Mouse (Mus musculus) left cerebral cortex, adult 2 months (tissue): Measurements from ENCODE around the gene Slc30a3. TPM values are rescaled to one million over a fixed set of nuclear protein-coding genes. Genes with fewer than 3 reads are reported as not detected.

Experiments
- DNase-seq, 2 experiments: peaks; one replicate each; pipeline ENCODE4 v3.0.0; 2021 to 2022; ENCODE audit warnings: low spot score in 2 of 2, mixed read lengths in 1 of 2; ENCODE audit errors: extremely low spot score in 1 of 2
- H3K27ac ChIP-seq: fragments of 200-600 bp; 2 replicates; pipeline ENCODE4 v1.8.1; 2022
- H3K4me3 ChIP-seq: fragments of 200-600 bp; 2 replicates; pipeline ENCODE4 v1.8.1; 2022
- CTCF ChIP-seq: fragments of 200-600 bp; IDR thresholded peaks from 2 replicates; pipeline ENCODE4 v1.8.1; 2022; ENCODE audit warnings: antibody characterized with exemption, mild to moderate bottlenecking, moderate library complexity
- intact Hi-C: fragments of 180-260 bp; cut with DNase I; formaldehyde crosslinking; loops from one replicate; pipeline ENCODE4 v1.15.1; 2025
- long read RNA-seq, 2 experiments: library from polyadenylated mRNA; stranded (forward); transcript quantifications; one replicate each; pipeline ENCODE4 v2.0.0; 2021; ENCODE audit warnings: borderline mapping rate in 2 of 2
- total RNA-seq, 2 experiments: library from RNA; stranded (reverse); gene quantifications; 2 replicates each; pipeline ENCODE4 v1.2.3; 2021

Gene Slc30a3
- 100 to 1,000 TPM; 162 to 184 TPM for total RNA-seq
- long read RNA-seq, experiment 1, transcript Slc30a3-201 (8 exons, 2,089 nt): major isoform, 211 of 247 reads
- long read RNA-seq, experiment 1, partial matches to known transcripts: 16 of 247 reads
- long read RNA-seq, experiment 1, other reads (novel, unspliced or antisense): 20 of 247 reads
- long read RNA-seq, experiment 2, transcript Slc30a3-201 (8 exons, 2,089 nt): major isoform, 130 of 184 reads
- long read RNA-seq, experiment 2, partial matches to known transcripts: 10 of 184 reads
- long read RNA-seq, experiment 2, other reads (novel, unspliced or antisense): 44 of 184 reads

GRCm38 (mm10) chr5:31108000-31108490 lies at the start of gene Slc30a3:
TSS of gene Slc30a3 (minus strand) at chr5:31108237.
- H3K27ac ChIP-seq: no peak within 1 kb of the TSS
- intact Hi-C loops: loop anchor here (5.0 kb wide), 1 partner anchor 176 kb away; no protein-coding TSS in a partner anchor
- no peak for TF ChIP-seq CTCF
- DNase-seq: no peak
- no peak within 1 kb of the TSS for H3K4me3 ChIP-seq

GRCm38 (mm10) chr5:31154152-31154553 lies 46.1 kb upstream of the Slc30a3 start, which contains the start of gene Mpv17:
TSS of gene Mpv17 (minus strand) at chr5:31154251.
- peak within 1 kb of the TSS; percentile 88 for H3K4me3 ChIP-seq
- DNase-seq: peak; percentile 80 to 82
- intact Hi-C loops: loop anchor here (1.0 kb wide), 1 partner anchor 25 kb away; the partner anchor contains the start of gene Gm29609
- no peak for TF ChIP-seq CTCF
- peak within 1 kb of the TSS; percentile 86 for H3K27ac ChIP-seq

GRCm38 (mm10) chr5:31153516-31154151 lies 45.6 kb upstream of the Slc30a3 start:
- TF ChIP-seq CTCF: no peak
- DNase-seq: no peak
- intact Hi-C loops: loop anchor here (1.0 kb wide), 1 partner anchor 26 kb away; the partner anchor contains the start of gene Gm29609
- Histone ChIP-seq H3K4me3 (peak overlapping the region; percentile 88), H3K27ac (peak overlapping the region; percentile 86)

GRCm38 (mm10) chr5:31151746-31152145 lies 43.7 kb upstream of the Slc30a3 start:
- TF ChIP-seq CTCF: no peak; the same call in 1 of the 2 replicates
- H3K4me3 ChIP-seq: no peak overlapping the region
- H3K27ac ChIP-seq: no peak overlapping the region
- no peak for DNase-seq
- intact Hi-C loops: no loop called here

- Histone ChIP-seq H3K27ac (no peak overlapping the region), H3K4me3 (no peak overlapping the region)
- intact Hi-C loops: no loop called here
- no peak for TF ChIP-seq CTCF
- DNase-seq: no peak
Measured at GRCm38 (mm10) chr5:31149781-31150180, 41.7 kb upstream of the Slc30a3 start.

GRCm38 (mm10) chr5:31138968-31139425 lies 31.0 kb upstream of the Slc30a3 start:
- TF ChIP-seq CTCF: no peak

GRCm38 (mm10) chr5:31138241-31138967 lies 30.4 kb upstream of the Slc30a3 start, which contains the start of gene Ucn:
TSS of gene Ucn (minus strand) at chr5:31138829.
- TF ChIP-seq CTCF: no peak
- Histone ChIP-seq H3K27ac (no peak within 1 kb of the TSS), H3K4me3 (peak within 1 kb of the TSS; percentile 36)
- DNase-seq: no peak
- intact Hi-C loops: no loop called here

More at GRCm38 (mm10) chr5:31138968-31139425, 31.0 kb upstream of the Slc30a3 start:
- intact Hi-C loops: no loop called here
- H3K27ac ChIP-seq: no peak overlapping the region
- no peak for DNase-seq
- H3K4me3 ChIP-seq: no peak overlapping the region

GRCm38 (mm10) chr5:31137658-31138057 lies 29.6 kb upstream of the Slc30a3 start:
- no peak for TF ChIP-seq CTCF
- H3K4me3 ChIP-seq: peak overlapping the region; percentile 36
- intact Hi-C loops: no loop called here
- H3K27ac ChIP-seq: no peak overlapping the region
- DNase-seq: no peak

- peak in 1 of 2 experiments; percentile 14 for DNase-seq
- Histone ChIP-seq H3K4me3 (peak overlapping the region; percentile 36; the same call in 1 of the 2 replicates), H3K27ac (no peak overlapping the region)
- TF ChIP-seq CTCF: peak; percentile 13; the same call in 1 of the 2 replicates
- intact Hi-C loops: no loop called here
Measured at GRCm38 (mm10) chr5:31136730-31137424, 28.8 kb upstream of the Slc30a3 start.

GRCm38 (mm10) chr5:31126050-31126449 lies 18.0 kb upstream of the Slc30a3 start:
- peak; percentile 31 for TF ChIP-seq CTCF
- H3K27ac ChIP-seq: no peak overlapping the region
- H3K4me3 ChIP-seq: no peak overlapping the region
- intact Hi-C loops: no loop called here
- DNase-seq: no peak

- TF ChIP-seq CTCF: no peak
- Histone ChIP-seq H3K4me3 (no peak overlapping the region), H3K27ac (no peak overlapping the region)
- no peak for DNase-seq
- intact Hi-C loops: loop anchor here (5.0 kb wide), 1 partner anchor 131 kb away; no protein-coding TSS in a partner anchor
Measured at GRCm38 (mm10) chr5:31123481-31123880, 15.4 kb upstream of the Slc30a3 start.
